Mouse (Mus musculus) heart, embryonic 14.5 days (tissue): ENCODE data around the gene Slc5a1. TPM values are rescaled to one million over a fixed set of nuclear protein-coding genes. Genes with fewer than 3 reads are reported as not detected.

ENCODE experiments used
- ATAC-seq: fragments of 200-750 bp; cut with Nextera tagmentation; 2 replicates; pipeline ENCODE4 v1.8.0; 2017; ENCODE audit warnings: low read depth, moderate TSS enrichment; ENCODE audit not compliant: insufficient number of reproducible peaks, insufficient read depth, low FRiP score
- H3K27ac ChIP-seq, 2 experiments: fragments of 200-500 bp in 1 of 2; fragments of 300-500 bp in 1 of 2; sonication (generic) in 1 of 2; replicated peaks in 1 of 2; 2 replicates each; pipeline ENCODE4 v1.5.1; 2012 to 2014; ENCODE audit warnings: low read depth in 2 of 2, low read length in 2 of 2, control low read depth in 1 of 2, mild to moderate bottlenecking in 1 of 2, mixed read lengths in 1 of 2; ENCODE audit not compliant: control insufficient read depth in 1 of 2, insufficient read depth in 1 of 2
- H3K27me3 ChIP-seq: fragments of 300-500 bp; sonication (generic); 2 replicates; pipeline ENCODE4 v1.6.1; 2014; ENCODE audit warnings: mild to moderate bottlenecking, low read length, control low read depth; ENCODE audit not compliant: control insufficient read depth, insufficient read depth
- H3K36me3 ChIP-seq: fragments of 300-500 bp; sonication (generic); 2 replicates; pipeline ENCODE4 v1.6.1; 2014; ENCODE audit warnings: mild to moderate bottlenecking, control low read depth, low read length, mixed read lengths; ENCODE audit not compliant: control insufficient read depth, insufficient read depth
- H3K4me1 ChIP-seq, 2 experiments: fragments of 200-500 bp in 1 of 2; fragments of 300-500 bp in 1 of 2; sonication (generic) in 1 of 2; 2 replicates each; pipeline ENCODE4 v1.6.1; 2012 to 2014; ENCODE audit warnings: low read length in 2 of 2, control low read depth in 1 of 2, mixed read lengths in 1 of 2; ENCODE audit not compliant: control insufficient read depth in 2 of 2, insufficient read depth in 2 of 2
- H3K4me2 ChIP-seq: fragments of 300-500 bp; sonication (generic); 2 replicates; pipeline ENCODE4 v1.6.1; 2014; ENCODE audit warnings: mild to moderate bottlenecking, low read length
- H3K4me3 ChIP-seq, 2 experiments: fragments of 200-500 bp in 1 of 2; fragments of 300-500 bp in 1 of 2; sonication (generic) in 1 of 2; 2 replicates each; pipeline ENCODE4 v1.5.1; 2012 to 2014; ENCODE audit warnings: low read length in 2 of 2, mild to moderate bottlenecking in 2 of 2, control low read depth in 1 of 2, low read depth in 1 of 2, moderate library complexity in 1 of 2; ENCODE audit not compliant: control insufficient read depth in 1 of 2, insufficient read depth in 1 of 2
- H3K9ac ChIP-seq: fragments of 300-500 bp; sonication (generic); 2 replicates; pipeline ENCODE4 v1.6.1; 2014; ENCODE audit warnings: mild to moderate bottlenecking, low read length
- H3K9me3 ChIP-seq: fragments of 300-500 bp; sonication (generic); 2 replicates; pipeline ENCODE4 v1.6.1; 2016; ENCODE audit warnings: low read length, control low read depth; ENCODE audit not compliant: control insufficient read depth
- WGBS: fragments of 180-500 bp; shearing (Covaris S2); extraction: QIAGEN DNeasy Blood & Tissue Kit; methylation state at CpG from one replicate; pipeline ENCODE4 v1.1.7; 2014; 5-methylcytosine and 5-hydroxymethylcytosine counted together
- polyA plus RNA-seq: library from polyadenylated mRNA; unstranded; fragments of >200 nt; fragmentation: Nextera tagmentation; extraction: Ambion mirVana; gene quantifications from 2 replicates; pipeline ENCODE4 v1.2.1, GENCODE M21; 2014

The Slc5a1 gene
- polyA plus RNA-seq, result not detected in 2 replicates

- Histone ChIP-seq H3K9ac (no peak within 1 kb of the TSS), H3K27ac (no peak within 1 kb of the TSS), H3K4me2 (no peak within 1 kb of the TSS), H3K9me3 (no peaks in the 10 kb centered on the region), H3K27me3 (peaks cover 45% of the 10 kb centered on the region), H3K4me3 (no peak within 1 kb of the TSS), H3K4me1 (no peaks in the 10 kb centered on the region), H3K36me3 (no peaks in the 10 kb centered on the region)
- no peak for ATAC-seq
- WGBS, result 14% methylated on average over 25 of the region's 25 CpGs
Observed at GRCm38 (mm10) chr5:33104025-33104481, at the start of gene Slc5a1. Slc5a1 (plus strand) TSS chr5:33104219.

- no peak overlapping the region for H3K9ac ChIP-seq
- WGBS, result 75% methylated on average over 10 of the region's 10 CpGs
Observed at GRCm38 (mm10) chr5:33056126-33056765, 47.8 kb upstream of the Slc5a1 start.

GRCm38 (mm10) chr5:33070071-33070470, 33.9 kb upstream of the Slc5a1 start:
- no peak for ATAC-seq
- Histone ChIP-seq H3K9me3 (no peaks in the 10 kb centered on the region), H3K4me1 (no peaks in the 10 kb centered on the region), H3K27me3 (no peaks in the 10 kb centered on the region), H3K4me3 (no peak overlapping the region), H3K4me2 (no peak overlapping the region), H3K36me3 (no peaks in the 10 kb centered on the region), H3K27ac (no peak overlapping the region), H3K9ac (no peak overlapping the region)

More at GRCm38 (mm10) chr5:33056126-33056765, 47.8 kb upstream of the Slc5a1 start:
- Histone ChIP-seq H3K9me3 (no peaks in the 10 kb centered on the region), H3K4me3 (no peak overlapping the region), H3K4me1 (peaks cover 0 to 3% of the 10 kb centered on the region in 2 experiments; a peak in 1 of 4 replicates), H3K4me2 (no peak overlapping the region), H3K36me3 (no peaks in the 10 kb centered on the region), H3K27me3 (no peaks in the 10 kb centered on the region), H3K27ac (no peak overlapping the region)
- ATAC-seq, result no peak

GRCm38 (mm10) chr5:33076490-33077191, 27.4 kb upstream of the Slc5a1 start:
- no peaks in the 10 kb centered on the region for H3K27me3 ChIP-seq
- no peak overlapping the region for H3K4me2 ChIP-seq
- no peak overlapping the region for H3K27ac ChIP-seq
- no peaks in the 10 kb centered on the region for H3K4me1 ChIP-seq
- no peak for ATAC-seq
- H3K9me3 ChIP-seq, result no peaks in the 10 kb centered on the region
- no peak overlapping the region for H3K4me3 ChIP-seq
- no peak overlapping the region for H3K9ac ChIP-seq
- no peaks in the 10 kb centered on the region for H3K36me3 ChIP-seq
- WGBS, result 38% methylated on average over 6 of the region's 6 CpGs

- no peak overlapping the region for H3K27ac ChIP-seq
- H3K27me3 ChIP-seq, result no peaks in the 10 kb centered on the region
- H3K4me1 ChIP-seq, result no peaks in the 10 kb centered on the region
- WGBS, result 90% methylated on average over 1 of the region's 1 CpGs
- H3K9me3 ChIP-seq, result no peaks in the 10 kb centered on the region
- no peak overlapping the region for H3K9ac ChIP-seq
- H3K36me3 ChIP-seq, result no peaks in the 10 kb centered on the region
- H3K4me2 ChIP-seq, result no peak overlapping the region
- H3K4me3 ChIP-seq, result no peak overlapping the region
- ATAC-seq, result no peak
Observed at GRCm38 (mm10) chr5:33082896-33083295, 21.1 kb upstream of the Slc5a1 start.

- H3K27ac ChIP-seq, result no peak overlapping the region
- no peaks in the 10 kb centered on the region for H3K9me3 ChIP-seq
- no peaks in the 10 kb centered on the region for H3K27me3 ChIP-seq
- H3K9ac ChIP-seq, result no peak overlapping the region
- WGBS, result 77% methylated on average over 5 of the region's 5 CpGs
- H3K4me2 ChIP-seq, result no peak overlapping the region
- no peak overlapping the region for H3K4me3 ChIP-seq
- ATAC-seq, result no peak
- no peaks in the 10 kb centered on the region for H3K4me1 ChIP-seq
- H3K36me3 ChIP-seq, result no peaks in the 10 kb centered on the region
Observed at GRCm38 (mm10) chr5:33084599-33084998, 19.4 kb upstream of the Slc5a1 start.

- no peak overlapping the region for H3K27ac ChIP-seq
- H3K4me2 ChIP-seq, result no peak overlapping the region
- no peaks in the 10 kb centered on the region for H3K36me3 ChIP-seq
- H3K27me3 ChIP-seq, result no peaks in the 10 kb centered on the region
- H3K9me3 ChIP-seq, result no peaks in the 10 kb centered on the region
- ATAC-seq, result no peak
- no peak overlapping the region for H3K9ac ChIP-seq
- no peaks in the 10 kb centered on the region for H3K4me1 ChIP-seq
- 82% methylated on average over 6 of the region's 6 CpGs for WGBS
- no peak overlapping the region for H3K4me3 ChIP-seq
Observed at GRCm38 (mm10) chr5:33091342-33091741, 12.7 kb upstream of the Slc5a1 start.
